Mouse (Mus musculus): ENCODE measurements around the gene Ttc19. TPM values are rescaled to one million over a fixed set of nuclear protein-coding genes. Genes with fewer than 3 reads are reported as not detected.

Ttc19 gene
- total RNA-seq (2014; rRNA removed): 47.5 and 66.3 TPM in 2 replicates
- polyA plus RNA-seq (2015; fragmentation: Nextera tagmentation; extraction: Ambion mirVana): 42.3 and 49.1 TPM in 2 replicates

GRCm38 (mm10) chr11:62280675-62281600 lies at the start of gene Ttc19, which contains the start of gene Zswim7:
TSS of gene Ttc19 (plus strand) at chr11:62281473.
TSS of gene Zswim7 (minus strand) at chr11:62281375.
- peak; percentile 88 for TF ChIP-seq CTCF (IDR thresholded peaks at IDR 0.05)
- Histone ChIP-seq H3K9ac (replicated peaks; ENCODE audit: low read length, poor library complexity, severe bottlenecking) (peak within 1 kb of the TSS; percentile 98), H3K27ac (ENCODE audit: low read depth, low read length) (peak within 1 kb of the TSS; percentile 90), H3K4me2 (ENCODE audit: low read depth, low read length, poor library complexity, severe bottlenecking) (peak within 1 kb of the TSS; percentile 60), H3K9me3 (ENCODE audit: low read length) (no peaks in the 10 kb centered on the region), H3K27me3 (ENCODE audit: insufficient read depth, low read length) (no peaks in the 10 kb centered on the region), H3K4me1 (ENCODE audit: insufficient read depth, low read length) (no peaks in the 10 kb centered on the region), H3K4me3 (ENCODE audit: low read depth, low read length) (peak within 1 kb of the TSS; percentile 95), H3K36me3 (ENCODE audit: insufficient read depth, low read length) (peaks cover 22% of the 10 kb centered on the region)
- DNase-seq (ENCODE audit: low spot score) (peak; percentile 93), ATAC-seq (ENCODE audit: low FRiP score) (peak; percentile 97)
- under 1% methylated on average over 57 of the region's 68 CpGs for WGBS

- DNase-seq (ENCODE audit: low spot score) (no peak), ATAC-seq (ENCODE audit: low FRiP score) (no peak)
- Histone ChIP-seq H3K27ac (ENCODE audit: low read depth, low read length) (no peak overlapping the region), H3K27me3 (ENCODE audit: insufficient read depth, low read length) (no peaks in the 10 kb centered on the region), H3K4me2 (ENCODE audit: low read depth, low read length, poor library complexity, severe bottlenecking) (no peak overlapping the region), H3K9me3 (ENCODE audit: low read length) (no peaks in the 10 kb centered on the region), H3K9ac (replicated peaks; ENCODE audit: low read length, poor library complexity, severe bottlenecking) (no peak overlapping the region), H3K4me3 (ENCODE audit: low read depth, low read length) (no peak overlapping the region), H3K36me3 (ENCODE audit: insufficient read depth, low read length) (no peaks in the 10 kb centered on the region), H3K4me1 (ENCODE audit: insufficient read depth, low read length) (no peaks in the 10 kb centered on the region)
- 82% methylated on average over 12 of the region's 12 CpGs for WGBS
- TF ChIP-seq CTCF (IDR thresholded peaks at IDR 0.05): no peak
Measured at GRCm38 (mm10) chr11:62240631-62241261, 40.5 kb upstream of the Ttc19 start.

GRCm38 (mm10) chr11:62243871-62244270 lies 37.4 kb upstream of the Ttc19 start:
- Histone ChIP-seq H3K27me3 (ENCODE audit: insufficient read depth, low read length) (no peaks in the 10 kb centered on the region), H3K9me3 (ENCODE audit: low read length) (no peaks in the 10 kb centered on the region), H3K4me1 (ENCODE audit: insufficient read depth, low read length) (no peaks in the 10 kb centered on the region), H3K9ac (replicated peaks; ENCODE audit: low read length, poor library complexity, severe bottlenecking) (no peak overlapping the region), H3K4me3 (ENCODE audit: low read depth, low read length) (no peak overlapping the region), H3K27ac (ENCODE audit: low read depth, low read length) (no peak overlapping the region), H3K4me2 (ENCODE audit: low read depth, low read length, poor library complexity, severe bottlenecking) (no peak overlapping the region), H3K36me3 (ENCODE audit: insufficient read depth, low read length) (no peaks in the 10 kb centered on the region)
- DNase-seq (ENCODE audit: low spot score) (no peak), ATAC-seq (ENCODE audit: low FRiP score) (no peak)
- WGBS: 89% methylated on average over 8 of the region's 8 CpGs
- TF ChIP-seq CTCF (IDR thresholded peaks at IDR 0.05): no peak

- H3K27me3 ChIP-seq (ENCODE audit: insufficient read depth, low read length): peaks cover 4% of the 10 kb centered on the region; the same call in 1 of the 2 replicates
- no peak overlapping the region for H3K4me3 ChIP-seq (ENCODE audit: low read depth, low read length)
- DNase-seq (ENCODE audit: low spot score) (no peak), ATAC-seq (ENCODE audit: low FRiP score) (no peak)
- 93% methylated on average over 4 of the region's 4 CpGs for WGBS
- TF ChIP-seq CTCF (IDR thresholded peaks at IDR 0.05): no peak
- no peak overlapping the region for H3K9ac ChIP-seq (replicated peaks; ENCODE audit: low read length, poor library complexity, severe bottlenecking)
- no peak overlapping the region for H3K4me2 ChIP-seq (ENCODE audit: low read depth, low read length, poor library complexity, severe bottlenecking)
- H3K9me3 ChIP-seq (ENCODE audit: low read length): no peaks in the 10 kb centered on the region
- H3K36me3 ChIP-seq (ENCODE audit: insufficient read depth, low read length): no peaks in the 10 kb centered on the region
- peaks cover 4% of the 10 kb centered on the region; the same call in 1 of the 2 replicates for H3K4me1 ChIP-seq (ENCODE audit: insufficient read depth, low read length)
- no peak overlapping the region for H3K27ac ChIP-seq (ENCODE audit: low read depth, low read length)
Measured at GRCm38 (mm10) chr11:62244471-62244870, 36.8 kb upstream of the Ttc19 start.

GRCm38 (mm10) chr11:62247759-62248400 lies 33.4 kb upstream of the Ttc19 start:
- H3K27me3 ChIP-seq (ENCODE audit: insufficient read depth, low read length): peaks cover 14% of the 10 kb centered on the region
- ATAC-seq (ENCODE audit: low FRiP score) (no peak), DNase-seq (ENCODE audit: low spot score) (no peak)
- no peak overlapping the region for H3K9ac ChIP-seq (replicated peaks; ENCODE audit: low read length, poor library complexity, severe bottlenecking)
- no peak overlapping the region for H3K27ac ChIP-seq (ENCODE audit: low read depth, low read length)
- WGBS: 38% methylated on average over 18 of the region's 18 CpGs
- no peak for TF ChIP-seq CTCF (IDR thresholded peaks at IDR 0.05)
- H3K4me3 ChIP-seq (ENCODE audit: low read depth, low read length): peak overlapping the region; percentile 67
- no peaks in the 10 kb centered on the region for H3K36me3 ChIP-seq (ENCODE audit: insufficient read depth, low read length)
- peak overlapping the region; percentile 99 for H3K4me2 ChIP-seq (ENCODE audit: low read depth, low read length, poor library complexity, severe bottlenecking)
- peaks cover 6% of the 10 kb centered on the region; the same call in 1 of the 2 replicates for H3K4me1 ChIP-seq (ENCODE audit: insufficient read depth, low read length)
- no peaks in the 10 kb centered on the region for H3K9me3 ChIP-seq (ENCODE audit: low read length)

Data from midbrain, postnatal 0 days (tissue).